Mouse (Mus musculus): Measurements from ENCODE around the gene Plin4. TPM values are rescaled to one million over a fixed set of nuclear protein-coding genes. Genes with fewer than 3 reads are reported as not detected.

The Plin4 gene
- polyA plus RNA-seq (2015; fragmentation: Nextera tagmentation; extraction: Ambion mirVana) = 0.11 and 0.23 TPM in 2 replicates

- Histone ChIP-seq H3K27me3 (replicated peaks; ENCODE audit: control insufficient read depth, insufficient read depth, low read length) (no peaks in the 10 kb centered on the region), H3K4me1 (ENCODE audit: control insufficient read depth, insufficient read depth, low read length) (peaks cover 8% of the 10 kb centered on the region), H3K36me3 (ENCODE audit: control insufficient read depth, insufficient read depth, low read length) (no peaks in the 10 kb centered on the region), H3K9ac (ENCODE audit: low read depth, low read length) (peak within 1 kb of the TSS; percentile 33; the same call in 1 of the 2 replicates), H3K4me2 (ENCODE audit: low read depth, low read length) (no peak within 1 kb of the TSS), H3K27ac (ENCODE audit: low read length) (no peak within 1 kb of the TSS), H3K9me3 (ENCODE audit: control insufficient read depth, low read length) (no peaks in the 10 kb centered on the region), H3K4me3 (ENCODE audit: low read length) (no peak within 1 kb of the TSS)
- 61% methylated on average over 10 of the region's 10 CpGs for WGBS
- ATAC-seq = peak; percentile 37
Observed at GRCm38 (mm10) chr17:56109219-56110051, at the start of gene Plin4. Gene Plin4 (minus strand): TSS chr17:56109803.

GRCm38 (mm10) chr17:56153643-56154042 is 44.0 kb upstream of the Plin4 start:
- Histone ChIP-seq H3K36me3 (ENCODE audit: control insufficient read depth, insufficient read depth, low read length) (no peaks in the 10 kb centered on the region), H3K4me1 (ENCODE audit: control insufficient read depth, insufficient read depth, low read length) (peaks cover 12% of the 10 kb centered on the region), H3K27me3 (replicated peaks; ENCODE audit: control insufficient read depth, insufficient read depth, low read length) (peaks cover 29% of the 10 kb centered on the region), H3K9ac (ENCODE audit: low read depth, low read length) (no peak overlapping the region), H3K27ac (ENCODE audit: low read length) (no peak overlapping the region), H3K4me2 (ENCODE audit: low read depth, low read length) (no peak overlapping the region), H3K4me3 (ENCODE audit: low read length) (no peak overlapping the region), H3K9me3 (ENCODE audit: control insufficient read depth, low read length) (no peaks in the 10 kb centered on the region)
- peak; percentile 89 for ATAC-seq
- 29% methylated on average over 9 of the region's 9 CpGs for WGBS

DNA sequence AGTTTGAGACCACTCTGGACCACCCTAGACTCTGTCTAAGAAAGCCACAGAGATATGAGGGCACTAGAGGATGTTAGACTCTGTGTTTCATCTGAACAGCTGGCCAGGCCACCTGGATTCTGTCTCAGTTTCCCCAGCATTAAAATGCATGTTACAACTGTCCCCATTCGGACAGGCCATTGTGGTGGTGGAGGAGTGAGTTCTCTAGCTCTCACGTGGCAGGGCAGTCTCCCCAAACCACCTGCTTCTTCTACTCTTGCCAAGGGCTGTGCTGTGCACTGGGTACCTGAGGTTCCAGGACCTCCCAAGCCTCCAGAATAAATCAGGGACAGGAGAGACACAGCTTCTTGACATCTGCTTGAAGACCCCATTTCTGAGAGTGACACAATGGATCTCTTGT is 40.3 kb upstream of the Plin4 start:
- Histone ChIP-seq H3K9me3 (ENCODE audit: control insufficient read depth, low read length) (no peaks in the 10 kb centered on the region), H3K27ac (ENCODE audit: low read length) (no peak overlapping the region), H3K4me3 (ENCODE audit: low read length) (no peak overlapping the region), H3K4me2 (ENCODE audit: low read depth, low read length) (no peak overlapping the region), H3K27me3 (replicated peaks; ENCODE audit: control insufficient read depth, insufficient read depth, low read length) (peaks cover 41% of the 10 kb centered on the region), H3K4me1 (ENCODE audit: control insufficient read depth, insufficient read depth, low read length) (peaks cover 15% of the 10 kb centered on the region), H3K9ac (ENCODE audit: low read depth, low read length) (no peak overlapping the region), H3K36me3 (ENCODE audit: control insufficient read depth, insufficient read depth, low read length) (no peaks in the 10 kb centered on the region)
- ATAC-seq = no peak
- WGBS = 33% methylated on average over 2 of the region's 2 CpGs

DNA sequence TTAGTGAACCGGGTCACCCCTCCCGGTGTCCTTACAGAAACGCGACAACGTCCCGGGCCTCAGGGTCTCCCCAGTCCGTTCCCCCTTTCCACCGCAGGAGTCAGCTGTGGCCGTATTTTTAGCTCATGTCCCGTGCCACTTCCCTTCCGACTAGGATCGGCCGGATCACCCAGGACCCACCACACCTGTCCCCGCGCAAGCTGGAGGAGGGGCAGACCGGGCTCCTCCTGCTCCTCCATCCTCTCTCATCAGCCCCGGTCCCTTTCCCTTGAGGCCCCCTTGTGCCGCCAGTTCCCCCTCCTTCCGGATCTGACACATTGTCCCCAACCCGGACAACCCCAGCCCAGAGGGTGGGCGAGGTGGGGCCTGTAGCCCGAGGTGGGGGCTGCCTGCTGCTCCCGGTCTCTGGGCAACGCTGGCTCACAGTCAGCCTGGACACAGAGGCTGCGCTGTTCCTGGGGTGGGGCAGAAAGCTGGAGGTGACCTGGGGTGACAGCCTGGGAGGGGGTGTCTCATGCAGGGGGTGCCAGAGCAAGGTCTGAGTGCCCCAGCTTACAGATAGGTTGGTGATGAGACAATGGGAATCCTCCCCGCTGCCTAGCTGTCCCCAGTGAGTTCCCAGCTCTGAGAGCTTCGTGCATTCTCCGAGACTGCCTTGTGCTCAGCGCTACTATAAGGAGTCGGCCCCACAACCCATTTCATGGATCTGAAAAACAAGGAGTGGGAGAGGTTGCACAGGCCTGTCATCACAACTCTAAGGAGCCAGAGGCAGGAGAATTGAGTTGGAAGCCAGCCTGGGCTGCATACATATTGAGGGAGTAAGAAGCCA is 39.4 kb upstream of the Plin4 start:
- peak overlapping the region; percentile 27; the same call in 1 of the 2 replicates for H3K9ac ChIP-seq (ENCODE audit: low read depth, low read length)
- H3K9me3 ChIP-seq (ENCODE audit: control insufficient read depth, low read length) = no peaks in the 10 kb centered on the region
- H3K36me3 ChIP-seq (ENCODE audit: control insufficient read depth, insufficient read depth, low read length) = no peaks in the 10 kb centered on the region
- H3K4me1 ChIP-seq (ENCODE audit: control insufficient read depth, insufficient read depth, low read length) = peaks cover 13% of the 10 kb centered on the region
- H3K27me3 ChIP-seq (replicated peaks; ENCODE audit: control insufficient read depth, insufficient read depth, low read length) = peaks cover 47% of the 10 kb centered on the region
- peak overlapping the region; percentile 45 for H3K4me2 ChIP-seq (ENCODE audit: low read depth, low read length)
- no peak for ATAC-seq
- H3K4me3 ChIP-seq (ENCODE audit: low read length) = peak overlapping the region; percentile 19; the same call in 1 of the 2 replicates
- H3K27ac ChIP-seq (ENCODE audit: low read length) = no peak overlapping the region
- 2% methylated on average over 30 of the region's 30 CpGs for WGBS

GRCm38 (mm10) chr17:56148280-56148679 is 38.7 kb upstream of the Plin4 start:
- peaks cover 48% of the 10 kb centered on the region for H3K27me3 ChIP-seq (replicated peaks; ENCODE audit: control insufficient read depth, insufficient read depth, low read length)
- no peak for ATAC-seq
- 17% methylated on average over 9 of the region's 9 CpGs for WGBS

GRCm38 (mm10) chr17:56147420-56147819 is 37.8 kb upstream of the Plin4 start:
- WGBS = 54% methylated on average over 12 of the region's 12 CpGs

More at GRCm38 (mm10) chr17:56148280-56148679, 38.7 kb upstream of the Plin4 start:
- Histone ChIP-seq H3K36me3 (ENCODE audit: control insufficient read depth, insufficient read depth, low read length) (no peaks in the 10 kb centered on the region), H3K4me2 (ENCODE audit: low read depth, low read length) (peak overlapping the region; percentile 45), H3K4me1 (ENCODE audit: control insufficient read depth, insufficient read depth, low read length) (peaks cover 7% of the 10 kb centered on the region), H3K9ac (ENCODE audit: low read depth, low read length) (0 out of 2 replicates have a peak overlapping the region, but pooled peaks have one; percentile 27), H3K9me3 (ENCODE audit: control insufficient read depth, low read length) (no peaks in the 10 kb centered on the region), H3K4me3 (ENCODE audit: low read length) (no peak overlapping the region), H3K27ac (ENCODE audit: low read length) (no peak overlapping the region)

GRCm38 (mm10) chr17:56146131-56146530 is 36.5 kb upstream of the Plin4 start:
- no peak for ATAC-seq
- Histone ChIP-seq H3K4me2 (ENCODE audit: low read depth, low read length) (no peak overlapping the region), H3K36me3 (ENCODE audit: control insufficient read depth, insufficient read depth, low read length) (no peaks in the 10 kb centered on the region), H3K9me3 (ENCODE audit: control insufficient read depth, low read length) (no peaks in the 10 kb centered on the region), H3K9ac (ENCODE audit: low read depth, low read length) (no peak overlapping the region), H3K27me3 (replicated peaks; ENCODE audit: control insufficient read depth, insufficient read depth, low read length) (peaks cover 58% of the 10 kb centered on the region), H3K4me3 (ENCODE audit: low read length) (no peak overlapping the region), H3K27ac (ENCODE audit: low read length) (no peak overlapping the region), H3K4me1 (ENCODE audit: control insufficient read depth, insufficient read depth, low read length) (peaks cover 16% of the 10 kb centered on the region)
- 19% methylated on average over 9 of the region's 9 CpGs for WGBS

More at GRCm38 (mm10) chr17:56147420-56147819, 37.8 kb upstream of the Plin4 start:
- Histone ChIP-seq H3K27ac (ENCODE audit: low read length) (no peak overlapping the region), H3K4me1 (ENCODE audit: control insufficient read depth, insufficient read depth, low read length) (peaks cover 7% of the 10 kb centered on the region), H3K27me3 (replicated peaks; ENCODE audit: control insufficient read depth, insufficient read depth, low read length) (peaks cover 46% of the 10 kb centered on the region), H3K9me3 (ENCODE audit: control insufficient read depth, low read length) (no peaks in the 10 kb centered on the region), H3K36me3 (ENCODE audit: control insufficient read depth, insufficient read depth, low read length) (no peaks in the 10 kb centered on the region), H3K9ac (ENCODE audit: low read depth, low read length) (no peak overlapping the region), H3K4me2 (ENCODE audit: low read depth, low read length) (no peak overlapping the region), H3K4me3 (ENCODE audit: low read length) (no peak overlapping the region)
- no peak for ATAC-seq

GRCm38 (mm10) chr17:56144546-56144945 is 34.9 kb upstream of the Plin4 start:
- WGBS = 76% methylated on average over 9 of the region's 9 CpGs
- Histone ChIP-seq H3K4me3 (ENCODE audit: low read length) (no peak overlapping the region), H3K4me1 (ENCODE audit: control insufficient read depth, insufficient read depth, low read length) (peaks cover 22% of the 10 kb centered on the region), H3K27ac (ENCODE audit: low read length) (no peak overlapping the region), H3K9ac (ENCODE audit: low read depth, low read length) (no peak overlapping the region), H3K36me3 (ENCODE audit: control insufficient read depth, insufficient read depth, low read length) (no peaks in the 10 kb centered on the region), H3K27me3 (replicated peaks; ENCODE audit: control insufficient read depth, insufficient read depth, low read length) (peaks cover 67% of the 10 kb centered on the region), H3K9me3 (ENCODE audit: control insufficient read depth, low read length) (no peaks in the 10 kb centered on the region), H3K4me2 (ENCODE audit: low read depth, low read length) (no peak overlapping the region)
- no peak for ATAC-seq

All from intestine, embryonic 16.5 days (tissue).